Mouse (Mus musculus): ENCODE results near the gene Dstyk. TPM values are rescaled to one million over a fixed set of nuclear protein-coding genes. Genes with fewer than 3 reads are reported as not detected.

The Dstyk gene
- total and polyA plus RNA-seq, 3 experiments = 0.12 to 0.59 (median 0.21) TPM

DNA sequence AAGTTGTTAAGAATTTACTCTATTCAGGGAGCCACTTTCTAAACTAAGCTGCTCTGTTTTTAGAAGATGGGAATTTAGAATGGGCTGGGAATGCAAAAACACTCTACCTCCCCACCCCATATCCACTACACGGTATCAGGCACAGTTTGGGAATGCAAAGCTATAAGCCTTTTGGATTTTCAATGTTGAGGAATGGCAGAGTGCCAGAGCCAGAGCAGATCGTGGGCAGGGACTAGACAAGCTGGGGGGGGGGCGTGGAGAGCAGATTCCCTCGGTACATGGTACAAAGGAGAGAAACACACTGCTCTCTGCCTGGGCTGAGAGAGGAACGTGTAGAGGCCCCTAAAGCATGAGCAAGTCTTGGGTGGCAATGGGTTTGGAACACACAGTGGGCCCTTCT is 24.5 kb upstream of the Dstyk start:
- Histone ChIP-seq H3K27ac (ENCODE audit: insufficient read depth, low read depth) (no peak overlapping the region), H3K4me3 (replicated peaks in 1 of 3; ENCODE audit: low read depth in 2 of 3, low read length in 2 of 3, poor library complexity in 1 of 3) (no peak overlapping the region), H3K27me3 (replicated peaks) (peaks cover 49% of the 10 kb centered on the region), H3K9me3 (replicated peaks; ENCODE audit: low read length) (peaks cover 7% of the 10 kb centered on the region), H3K36me3 (replicated peaks in 1 of 2; ENCODE audit: control insufficient read depth in 1 of 2, insufficient read depth in 1 of 2, low read length in 1 of 2) (no peaks in the 10 kb centered on the region), H3K9ac (ENCODE audit: insufficient read depth, low read depth) (no peak overlapping the region), H3K4me2 (ENCODE audit: insufficient read depth, low read depth, poor library complexity, severe bottlenecking) (no peak overlapping the region), H3K4me1 (ENCODE audit: control insufficient read depth in 1 of 2, insufficient read depth in 2 of 2) (peaks cover 5 to 16% of the 10 kb centered on the region in 2 experiments; a peak in 3 of 4 replicates), H3K79me2 (replicated peaks; ENCODE audit: control insufficient read depth, extremely low read depth, insufficient read depth, poor library complexity, severe bottlenecking) (no peaks in the 10 kb centered on the region)
- no peak for TF ChIP-seq IRF4 (IDR thresholded peaks at IDR 0.05; ENCODE audit: low read depth, low read length)
- TF ChIP-seq ZNF384 (IDR thresholded peaks at IDR 0.05; ENCODE audit: low read depth, low read length) = no peak
- TF ChIP-seq MXI1 (IDR thresholded peaks at IDR 0.05; ENCODE audit: low read depth, low read length) = no peak
- no peak for TF ChIP-seq ETS1 (conservative IDR thresholded peaks at IDR 0.05; ENCODE audit: low read depth, low read length)
- no peak for TF ChIP-seq ZKSCAN1 (IDR thresholded peaks at IDR 0.05; ENCODE audit: borderline replicate concordance, low read depth, low read length)
- no peak for TF ChIP-seq ZC3H11A (IDR thresholded peaks at IDR 0.05; ENCODE audit: low read depth, low read length)
- no peak for TF ChIP-seq MAX (IDR thresholded peaks at IDR 0.05; ENCODE audit: low read length)
- TF ChIP-seq POLR2A (IDR thresholded peaks at IDR 0.05; ENCODE audit: low read depth, low read length) = no peak
- TF ChIP-seq BHLHE40 (IDR thresholded peaks at IDR 0.05; ENCODE audit: low read depth, low read length) = no peak
- TF ChIP-seq GABPA (IDR thresholded peaks at IDR 0.05; ENCODE audit: insufficient replicate concordance, low read depth, low read length) = no peak
- no peak for TF ChIP-seq HCFC1 (IDR thresholded peaks at IDR 0.05; ENCODE audit: low read depth, low read length)
- no peak for TF ChIP-seq NRF1 (IDR thresholded peaks at IDR 0.05; ENCODE audit: low read depth, low read length)
- in situ Hi-C loops (cut with MboI; ENCODE audit: low pct_ligation_motif_present, low pct_unique_long_range_greater_than_20kb, low sequenced_read_pairs) (no loop called here), dilution Hi-C loops (cut with MboI; ENCODE audit: extremely low pct_ligation_motif_present, extremely low pct_unique_long_range_greater_than_20kb, low sequenced_read_pairs) (no loop called here)
- no peak for DNase-seq (ENCODE audit: extremely low read depth)

DNA sequence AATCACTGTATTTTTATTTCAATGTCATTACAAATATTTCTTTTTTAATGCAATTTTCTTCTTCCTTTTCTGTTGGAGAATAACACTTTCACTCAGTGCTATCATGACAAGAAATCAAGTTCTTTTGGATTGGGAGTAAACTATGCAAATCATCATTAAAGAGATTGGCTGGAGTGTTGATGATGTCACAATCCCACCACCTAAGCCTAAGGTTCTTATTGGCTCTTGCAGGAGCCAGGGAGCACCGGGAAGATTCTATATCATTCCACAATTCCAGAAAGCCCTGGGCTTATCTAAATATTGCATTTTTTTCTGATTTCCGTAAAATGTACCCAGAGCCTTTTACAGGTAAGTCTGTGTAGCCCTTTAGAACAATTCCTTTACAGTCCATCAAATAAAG is 20.6 kb upstream of the Dstyk start:
- Histone ChIP-seq H3K4me3 (replicated peaks in 1 of 3; ENCODE audit: low read depth in 2 of 3, low read length in 2 of 3, poor library complexity in 1 of 3) (no peak overlapping the region), H3K9me3 (replicated peaks; ENCODE audit: low read length) (peaks cover 7% of the 10 kb centered on the region), H3K36me3 (replicated peaks in 1 of 2; ENCODE audit: control insufficient read depth in 1 of 2, insufficient read depth in 1 of 2, low read length in 1 of 2) (no peaks in the 10 kb centered on the region), H3K27me3 (replicated peaks) (peaks cover 57% of the 10 kb centered on the region), H3K4me2 (ENCODE audit: insufficient read depth, low read depth, poor library complexity, severe bottlenecking) (no peak overlapping the region), H3K27ac (ENCODE audit: insufficient read depth, low read depth) (no peak overlapping the region), H3K9ac (ENCODE audit: insufficient read depth, low read depth) (no peak overlapping the region), H3K79me2 (replicated peaks; ENCODE audit: control insufficient read depth, extremely low read depth, insufficient read depth, poor library complexity, severe bottlenecking) (no peaks in the 10 kb centered on the region), H3K4me1 (ENCODE audit: control insufficient read depth in 1 of 2, insufficient read depth in 2 of 2) (no peaks in the 10 kb centered on the region)
- TF ChIP-seq HCFC1 (IDR thresholded peaks at IDR 0.05; ENCODE audit: low read depth, low read length) (no peak), JUN (IDR thresholded peaks at IDR 0.05; ENCODE audit: insufficient read depth, low read depth, low read length) (no peak), E2F4 (IDR thresholded peaks at IDR 0.05; ENCODE audit: insufficient replicate concordance, low read depth, low read length) (no peak), CHD1 (IDR thresholded peaks at IDR 0.05; ENCODE audit: low read depth, low read length) (no peak), MAFK (IDR thresholded peaks at IDR 0.05; ENCODE audit: insufficient replicate concordance, low read length) (no peak), MAZ (IDR thresholded peaks at IDR 0.05; ENCODE audit: low read depth, low read length) (no peak), USF1 (IDR thresholded peaks at IDR 0.05; ENCODE audit: low read depth, low read length) (no peak), IRF4 (IDR thresholded peaks at IDR 0.05; ENCODE audit: low read depth, low read length) (no peak), JUND (conservative IDR thresholded peaks at IDR 0.05; ENCODE audit: low read depth, low read length) (no peak), MYC (IDR thresholded peaks at IDR 0.05; ENCODE audit: low read depth, low read length) (no peak), CHD2 (IDR thresholded peaks at IDR 0.05; ENCODE audit: low read length) (no peak), ZKSCAN1 (IDR thresholded peaks at IDR 0.05; ENCODE audit: borderline replicate concordance, low read depth, low read length) (no peak), ETS1 (conservative IDR thresholded peaks at IDR 0.05; ENCODE audit: low read depth, low read length) (no peak), SIN3A (IDR thresholded peaks at IDR 0.05; ENCODE audit: low read length) (no peak)
- dilution Hi-C loops (cut with MboI; ENCODE audit: extremely low pct_ligation_motif_present, extremely low pct_unique_long_range_greater_than_20kb, low sequenced_read_pairs) (no loop called here), in situ Hi-C loops (cut with MboI; ENCODE audit: low pct_ligation_motif_present, low pct_unique_long_range_greater_than_20kb, low sequenced_read_pairs) (no loop called here)
- DNase-seq (ENCODE audit: extremely low read depth) = no peak

Data from CH12.LX (cell line).